Mouse (Mus musculus) spleen, postnatal 4 days (tissue): Measurements from ENCODE around the gene Hunk.

Source experiments
- DNase-seq, 2 experiments: peaks; one replicate each; pipeline ENCODE4 v3.0.0; 2022; ENCODE audit warnings: low spot score in 2 of 2

The Hunk gene

DNA sequence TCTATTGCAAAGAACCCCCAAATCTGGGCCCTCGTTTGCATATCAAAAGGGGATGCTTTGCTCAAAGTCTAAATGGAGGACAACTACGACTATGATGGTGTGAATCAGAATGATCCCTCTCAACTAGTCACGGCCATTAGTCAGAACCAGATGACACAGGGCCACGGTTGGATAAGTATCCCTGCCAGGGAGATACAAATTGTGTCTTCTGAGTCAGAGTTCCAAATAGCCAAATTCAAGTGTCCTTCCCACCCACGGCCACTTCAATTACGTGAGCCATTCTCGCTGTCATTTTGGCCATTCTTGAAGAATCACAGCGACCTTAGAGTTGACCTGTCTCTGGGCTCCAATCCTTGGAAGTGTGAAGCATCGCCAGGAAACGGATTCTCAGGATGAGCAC, 119.4 kb downstream of the Hunk start:
- no peak for DNase-seq

DNA sequence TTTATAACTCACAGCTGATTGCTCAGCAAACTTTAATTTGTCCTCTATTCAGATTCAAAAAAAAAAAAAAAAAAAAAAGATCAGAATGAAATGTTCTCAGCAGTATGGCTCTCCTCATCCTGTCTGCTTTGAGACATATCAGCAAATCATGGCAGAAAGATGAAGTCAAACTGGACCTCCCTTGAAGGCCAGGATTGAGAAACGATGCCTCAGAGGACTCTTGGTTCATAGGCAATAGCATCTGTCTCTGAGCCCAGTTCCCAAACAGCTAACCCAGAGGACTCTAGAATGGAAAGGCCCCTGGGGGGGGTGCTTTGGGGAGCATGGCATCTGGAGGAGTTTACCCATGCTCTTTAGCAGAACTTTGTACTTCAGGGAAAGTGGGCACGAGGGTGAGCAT, 119.9 kb downstream of the Hunk start:
- DNase-seq, result no peak

DNA sequence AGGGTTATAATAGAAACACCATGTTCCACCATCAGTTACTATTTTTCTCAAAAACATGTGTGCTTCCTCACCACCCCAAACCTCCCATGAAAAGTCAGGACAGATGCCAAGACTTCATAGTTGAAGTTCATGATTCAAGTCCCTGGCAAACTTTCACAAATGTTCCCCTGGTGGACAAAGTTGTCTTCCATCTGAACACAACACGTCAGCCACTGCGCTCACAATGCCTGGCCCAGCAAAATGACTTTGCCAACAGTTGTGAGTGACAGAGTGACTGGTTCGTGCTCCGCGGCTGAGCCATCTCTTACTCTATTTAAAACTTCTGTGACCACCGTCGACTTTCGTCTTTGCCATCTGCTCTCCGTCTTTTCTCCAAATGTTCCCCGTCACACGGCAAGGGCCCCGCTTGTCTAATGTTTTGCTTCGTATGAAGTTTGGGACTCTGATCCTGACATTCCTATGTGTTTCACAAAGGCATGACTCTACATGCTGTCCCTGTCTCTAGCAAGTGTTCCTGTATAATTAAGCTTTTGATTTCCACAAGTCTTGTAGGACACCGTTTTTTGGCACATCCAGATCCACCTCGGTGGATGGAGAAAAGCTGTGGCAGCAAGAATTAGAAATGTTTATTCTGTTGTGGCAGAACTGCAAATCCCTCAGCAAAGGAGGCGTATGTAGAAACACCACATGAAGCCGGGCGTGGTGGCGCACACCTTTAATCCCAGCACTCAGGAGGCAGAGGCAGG, 125.9 kb downstream of the Hunk start:
- DNase-seq, result no peak

DNA sequence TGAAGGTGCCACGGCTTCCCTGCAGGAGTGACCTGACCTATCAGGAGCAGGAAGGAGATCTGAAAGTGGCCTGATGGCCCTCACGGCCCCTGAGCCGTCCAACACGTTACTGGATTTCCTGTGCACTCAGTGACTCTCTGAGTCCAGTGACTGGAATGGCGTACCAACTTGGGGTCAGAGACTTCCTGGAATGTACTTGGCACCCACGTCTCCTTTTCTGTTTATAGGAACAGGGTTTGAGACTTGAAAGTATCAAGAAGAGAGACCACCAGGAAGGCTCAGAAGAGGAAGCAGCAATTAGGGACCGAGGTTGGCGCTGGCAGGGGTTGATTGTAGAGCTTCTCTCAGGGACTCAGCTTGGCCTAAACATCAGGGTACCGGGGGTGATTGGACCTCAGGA, 131.2 kb downstream of the Hunk start:
- no peak for DNase-seq

DNA sequence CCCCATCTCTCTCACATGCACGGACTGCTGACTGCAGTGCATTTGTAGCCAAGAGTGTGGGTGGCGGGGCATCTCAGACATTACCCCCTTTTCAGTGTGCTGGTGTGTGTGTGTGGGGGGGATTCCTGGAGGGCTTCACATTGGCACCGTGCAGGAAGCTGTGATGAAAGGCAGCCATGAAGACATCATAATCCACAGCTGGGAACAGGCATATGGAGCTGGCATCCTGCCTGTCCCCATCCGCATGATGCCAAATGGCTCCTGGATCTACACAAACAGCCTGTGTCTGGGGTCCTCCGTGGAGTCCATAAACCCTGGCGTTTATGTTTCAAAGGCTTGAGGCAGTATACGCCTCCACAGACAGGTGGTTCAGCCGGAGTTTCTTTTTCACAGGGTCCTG, 132.4 kb downstream of the Hunk start:
- DNase-seq, result no peak

DNA sequence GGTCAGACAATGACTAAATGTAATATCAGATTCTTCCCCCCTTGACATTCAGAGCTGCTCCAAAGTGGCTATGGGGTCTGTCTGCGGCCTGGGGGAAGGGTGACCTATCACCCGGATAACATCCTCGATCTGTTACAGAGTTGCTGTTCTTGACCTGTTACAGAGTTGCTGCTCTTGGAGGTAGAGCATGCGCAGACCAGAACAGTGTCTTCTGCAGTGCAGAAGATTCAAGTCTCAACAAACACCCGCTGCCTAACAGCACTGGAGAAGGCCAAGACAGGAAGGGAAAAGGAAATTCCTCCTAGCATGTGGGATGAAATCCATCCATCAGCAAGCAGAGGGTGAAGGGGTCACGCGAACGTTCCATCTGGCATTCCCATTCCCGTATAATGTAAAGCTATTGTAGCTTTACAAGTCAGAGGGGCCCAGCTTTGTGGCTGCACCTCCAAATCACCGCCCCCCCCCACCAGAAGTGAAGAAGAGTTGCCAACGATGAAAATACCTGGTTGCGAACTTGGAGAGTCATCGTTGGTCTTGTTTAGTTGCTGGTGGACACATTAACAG, 133.0 kb downstream of the Hunk start:
- DNase-seq, result no peak

DNA sequence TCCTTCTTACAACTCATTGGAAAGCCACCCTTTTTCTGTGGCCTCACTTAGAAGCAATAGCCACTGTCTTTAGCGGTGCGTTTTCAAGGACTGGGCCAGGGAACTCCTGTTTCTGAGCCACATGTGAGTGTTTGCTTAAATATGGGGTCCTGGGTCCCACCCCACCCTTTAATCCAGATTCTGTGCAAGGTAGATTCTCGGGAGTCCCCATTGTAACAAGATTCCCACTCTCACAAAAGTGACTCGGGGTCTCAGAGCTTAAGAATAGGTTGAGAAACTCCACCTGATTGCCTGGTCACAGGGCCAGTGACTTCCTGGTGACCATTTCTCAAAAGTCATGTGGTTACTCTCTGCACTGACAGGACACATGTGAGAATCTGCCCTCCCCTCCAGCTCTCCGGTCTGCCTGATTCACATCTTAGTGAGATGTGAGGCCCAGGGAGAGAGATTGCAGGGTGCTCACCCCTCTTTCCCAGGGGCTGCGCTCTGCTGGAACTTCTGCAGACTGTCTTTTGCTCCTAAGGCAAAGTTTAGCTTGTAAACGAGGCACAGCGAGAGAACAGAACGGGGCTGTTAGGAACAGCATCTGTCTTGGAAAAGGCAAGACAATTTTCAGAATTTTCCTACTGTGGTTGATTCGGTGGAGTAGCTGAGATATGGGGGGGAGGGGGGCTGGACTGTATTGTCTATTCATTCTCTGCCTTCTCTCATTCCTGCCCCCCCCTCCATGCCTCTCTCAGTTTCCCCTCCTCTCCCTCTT, 135.6 kb downstream of the Hunk start:
- no peak for DNase-seq

DNA sequence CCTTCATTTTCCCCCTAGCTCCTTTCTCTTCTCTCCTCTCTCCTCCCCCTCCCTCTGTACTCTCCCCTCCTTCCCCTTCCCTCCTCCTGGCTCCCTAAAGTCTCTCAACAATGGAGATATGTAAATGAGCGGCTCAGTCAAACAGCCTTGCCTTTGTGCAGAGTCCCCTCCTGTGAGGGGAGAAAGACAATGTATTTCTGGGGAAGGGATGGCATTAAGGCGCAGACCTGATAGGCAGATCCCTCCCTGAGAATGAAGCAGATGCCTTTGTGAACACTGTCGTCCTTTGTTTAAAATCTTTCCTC, 136.1 kb downstream of the Hunk start:
- DNase-seq, result no peak

DNA sequence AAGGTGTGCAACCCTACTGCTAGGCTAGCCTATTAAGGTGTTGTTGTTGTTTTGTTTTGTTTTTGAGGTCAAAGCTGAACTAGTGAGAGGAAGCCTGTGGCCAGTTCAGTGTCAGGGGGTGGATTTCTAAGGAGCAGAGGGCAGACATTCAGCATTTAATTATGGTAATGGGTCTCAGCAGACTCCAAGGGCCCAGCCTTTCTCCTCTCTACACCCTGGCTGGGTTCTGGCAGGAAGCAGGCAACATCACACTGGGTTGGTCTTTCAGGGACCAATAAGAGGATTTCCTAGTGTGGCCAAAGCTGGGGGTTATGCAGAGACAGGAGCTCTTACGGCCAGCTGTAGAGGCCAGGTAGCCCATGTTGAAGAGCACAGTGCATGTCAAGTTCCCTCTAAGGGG, 136.8 kb downstream of the Hunk start:
- DNase-seq, result no peak

DNA sequence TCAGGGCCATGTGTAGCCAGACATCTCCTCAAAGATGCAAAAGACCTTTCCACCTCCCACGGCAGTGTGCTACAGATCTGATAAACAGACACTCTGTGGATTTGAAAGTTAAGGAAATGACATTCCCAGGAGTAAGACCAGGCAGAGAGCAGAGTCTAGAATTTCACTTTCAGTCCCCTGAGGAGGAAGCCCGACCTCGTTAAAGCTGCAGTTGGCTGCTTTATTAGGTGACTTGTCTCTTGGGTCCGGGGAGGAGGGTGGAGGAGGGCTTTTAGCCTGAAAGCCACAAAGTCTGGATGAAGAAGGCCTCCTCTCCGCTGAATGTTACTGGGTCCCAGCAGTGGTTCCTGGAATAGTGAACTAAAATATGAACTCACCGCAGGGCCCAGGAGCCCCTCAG, 137.6 kb downstream of the Hunk start:
- DNase-seq, result no peak

DNA sequence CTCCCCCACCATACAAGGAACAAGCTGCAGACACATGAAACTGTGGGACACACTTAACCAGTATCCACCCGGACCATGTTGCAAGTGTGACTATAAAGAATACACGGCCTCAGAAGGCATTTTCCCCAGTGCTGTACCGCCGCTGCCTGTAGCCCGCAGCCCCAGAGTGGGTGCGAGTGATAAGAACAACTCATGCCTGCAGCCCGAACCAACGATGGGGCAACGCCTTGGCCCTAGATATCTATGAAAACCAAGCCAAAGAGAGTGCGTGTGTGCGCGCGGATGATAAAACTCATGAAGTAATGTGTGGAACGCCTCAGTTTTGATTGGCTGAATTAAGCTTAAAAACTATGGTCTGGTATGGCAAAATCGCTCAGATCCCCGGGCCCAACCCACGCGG, 138.1 kb downstream of the Hunk start:
- DNase-seq, result no peak

DNA sequence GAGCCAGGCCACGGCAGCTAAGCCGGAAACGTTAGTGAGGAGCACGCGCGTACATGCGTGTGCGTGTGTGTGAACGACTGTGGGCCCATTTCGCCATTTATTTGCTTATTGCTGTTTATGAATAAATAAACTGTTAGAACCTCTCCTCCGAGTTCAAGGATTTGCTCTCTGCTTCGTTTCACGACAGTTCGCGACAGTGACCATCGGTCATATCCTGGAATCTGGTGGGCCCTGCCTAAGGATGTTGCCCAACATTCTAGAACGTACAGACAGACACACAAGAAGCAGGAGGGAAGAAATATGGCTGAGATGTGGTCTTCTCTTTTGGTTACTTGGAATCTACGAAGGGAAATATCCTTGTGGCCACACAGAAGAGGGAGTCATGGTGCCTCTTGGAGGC, 138.6 kb downstream of the Hunk start:
- DNase-seq, result no peak

DNA sequence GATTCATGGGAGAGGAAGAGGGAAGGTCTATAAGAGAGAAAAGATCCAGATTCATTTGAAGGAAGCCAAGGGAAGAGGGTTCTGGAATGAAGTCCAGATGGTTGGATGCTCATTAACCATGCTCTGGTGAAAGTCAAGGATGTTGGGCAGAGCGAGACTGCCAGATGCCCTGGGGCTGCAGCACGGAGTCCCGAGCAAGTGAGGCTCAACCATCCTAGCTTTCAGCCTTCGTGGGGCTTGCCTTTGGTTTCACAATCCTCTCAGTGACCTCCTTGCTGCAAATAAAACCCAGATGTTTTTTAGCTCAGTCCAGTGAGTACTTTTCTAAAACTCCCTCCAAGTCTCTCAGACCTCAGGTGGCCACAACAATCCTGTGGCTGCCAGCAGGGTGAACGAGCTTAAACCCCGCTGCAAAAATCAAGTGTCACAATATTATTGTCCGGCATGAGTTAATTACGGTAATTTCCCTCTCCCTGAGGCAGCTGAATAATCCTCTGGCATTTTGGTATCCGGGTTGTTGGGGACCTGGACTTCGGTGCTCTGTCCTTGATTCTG, 147.4 kb downstream of the Hunk start:
- no peak for DNase-seq

DNA sequence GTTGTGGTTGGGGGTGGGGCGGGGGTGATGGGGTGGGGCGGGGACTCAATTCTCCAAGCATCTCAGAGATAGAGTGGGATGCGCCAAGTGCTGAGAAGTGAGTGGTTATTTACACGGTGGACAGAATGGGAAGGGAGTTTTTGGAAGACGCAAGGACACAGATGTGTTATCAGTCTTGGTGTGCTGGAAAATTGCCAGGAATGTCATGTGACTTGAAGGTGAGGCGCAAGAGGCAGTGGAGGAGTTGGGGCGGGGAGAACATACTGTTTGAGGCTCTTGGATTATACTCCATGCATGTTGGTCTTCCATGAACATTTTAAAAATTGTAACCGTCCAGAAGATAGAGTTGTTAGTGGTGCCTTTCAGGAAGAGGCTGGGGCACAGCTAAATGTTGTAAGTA, 148.8 kb downstream of the Hunk start:
- DNase-seq, result no peak

DNA sequence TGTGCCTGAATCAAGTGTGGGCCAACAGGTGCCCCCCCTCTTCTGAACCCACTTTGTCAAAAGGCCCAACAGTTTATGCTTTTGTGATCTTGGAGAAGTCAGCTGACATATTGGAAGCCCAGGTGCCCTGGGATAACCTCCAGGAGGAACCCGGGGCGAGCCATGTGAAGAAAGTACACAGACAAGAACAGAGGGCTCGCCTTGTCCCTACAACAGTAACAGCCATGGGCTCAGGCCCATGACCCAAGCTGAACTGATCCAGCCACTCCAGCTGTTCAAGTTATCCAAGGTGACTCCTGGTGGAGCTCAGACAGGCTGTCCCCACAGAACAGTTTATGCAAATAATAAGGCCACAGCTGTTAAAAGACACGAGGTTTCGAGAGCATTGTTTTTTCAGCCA, 153.1 kb downstream of the Hunk start:
- DNase-seq, result no peak

DNA sequence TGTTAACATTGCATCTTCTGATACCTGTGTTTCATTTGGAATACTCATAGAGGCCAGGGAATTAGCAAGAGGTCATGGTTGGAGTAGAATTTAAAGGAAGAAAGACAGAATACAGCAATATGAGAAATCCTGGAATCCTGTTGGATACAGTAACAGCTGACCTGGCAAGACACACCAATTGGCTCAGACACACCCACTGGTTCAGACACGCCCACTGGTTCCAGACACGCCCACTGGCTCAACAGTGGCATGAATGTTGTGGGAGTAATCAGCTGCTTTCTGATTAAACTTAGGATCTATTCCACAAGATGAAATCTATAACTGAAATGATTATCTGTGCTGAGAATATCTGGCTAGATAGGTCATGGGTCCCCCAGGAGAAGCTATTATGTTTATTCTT, 155.4 kb downstream of the Hunk start:
- DNase-seq, result no peak

DNA sequence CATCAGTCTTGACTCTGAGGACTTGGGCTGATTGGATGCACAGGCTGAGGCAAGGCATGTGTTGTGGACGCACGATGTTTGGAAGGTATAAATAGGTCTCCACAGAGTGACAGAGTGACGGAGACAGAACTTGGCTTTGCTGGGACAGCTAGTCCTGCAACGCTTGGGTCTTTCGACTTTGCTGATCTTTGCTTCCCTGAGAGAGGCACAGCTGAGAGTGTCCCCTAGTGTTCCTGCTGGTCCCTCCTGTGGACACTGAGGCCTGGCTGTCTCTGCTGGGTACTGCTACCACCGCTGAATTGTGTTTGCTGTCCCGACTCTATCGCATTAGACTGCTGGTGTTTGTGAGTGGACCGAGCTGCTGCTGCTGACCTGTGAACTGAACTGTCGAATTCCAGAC, 156.6 kb downstream of the Hunk start:
- DNase-seq, result no peak

DNA sequence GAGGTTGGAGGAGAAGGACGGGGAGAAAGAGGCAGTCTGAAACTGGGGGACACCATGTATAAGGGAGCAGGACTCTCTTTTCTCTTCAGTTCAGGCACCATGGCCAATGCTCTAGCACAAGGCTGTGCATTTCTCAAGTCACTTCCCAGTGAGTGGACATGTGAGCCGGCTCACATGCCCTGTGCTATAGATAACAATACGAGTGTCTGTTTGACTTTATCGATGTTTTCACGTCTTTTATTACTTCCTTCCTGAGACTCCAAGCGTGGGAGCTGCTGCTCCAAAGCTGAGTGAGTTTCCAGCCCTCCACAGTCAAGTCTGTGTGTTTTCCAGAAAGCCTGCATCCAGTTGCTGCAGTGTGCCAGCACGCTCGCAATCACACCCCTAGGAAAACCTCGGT, 158.4 kb downstream of the Hunk start:
- DNase-seq, result no peak

DNA sequence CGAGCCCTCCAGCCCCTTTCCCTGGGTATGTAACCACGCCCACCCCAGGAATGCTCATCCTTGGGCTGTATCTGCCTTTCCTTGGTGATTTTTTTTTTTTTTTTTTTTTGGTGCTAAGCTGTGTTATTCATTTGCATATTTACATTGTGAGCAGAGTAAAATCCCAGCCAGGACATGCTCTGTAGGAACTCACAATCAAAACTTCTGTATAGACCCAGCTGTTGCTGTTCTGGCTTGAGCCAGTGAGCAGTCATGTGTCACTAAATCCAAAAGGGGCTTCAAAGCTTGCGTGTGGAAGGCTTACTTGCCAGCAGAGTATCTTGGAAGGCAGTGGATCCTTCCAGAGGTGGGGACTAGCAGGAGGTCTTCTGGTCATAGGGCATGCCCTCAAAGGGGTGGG, 159.7 kb downstream of the Hunk start:
- DNase-seq, result no peak

DNA sequence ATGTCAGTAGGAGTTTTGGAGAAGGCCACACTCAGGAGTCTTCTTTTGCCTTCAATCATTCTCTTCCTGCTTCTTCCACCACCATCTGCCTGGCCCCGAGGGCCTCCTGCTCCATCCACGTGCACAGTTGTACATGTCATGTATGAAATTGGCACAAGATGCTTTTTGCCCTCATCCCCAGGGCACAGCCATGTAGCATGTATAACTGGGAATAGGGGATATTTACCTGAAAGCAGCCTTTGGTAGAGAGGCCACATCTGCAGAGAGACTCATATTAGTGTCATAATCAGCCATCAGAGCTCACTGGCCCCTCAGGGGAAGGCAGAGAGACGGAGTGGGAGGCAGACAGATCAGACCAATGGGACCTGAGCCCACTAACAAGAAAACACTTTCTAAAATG, 160.8 kb downstream of the Hunk start:
- DNase-seq, result no peak

DNA sequence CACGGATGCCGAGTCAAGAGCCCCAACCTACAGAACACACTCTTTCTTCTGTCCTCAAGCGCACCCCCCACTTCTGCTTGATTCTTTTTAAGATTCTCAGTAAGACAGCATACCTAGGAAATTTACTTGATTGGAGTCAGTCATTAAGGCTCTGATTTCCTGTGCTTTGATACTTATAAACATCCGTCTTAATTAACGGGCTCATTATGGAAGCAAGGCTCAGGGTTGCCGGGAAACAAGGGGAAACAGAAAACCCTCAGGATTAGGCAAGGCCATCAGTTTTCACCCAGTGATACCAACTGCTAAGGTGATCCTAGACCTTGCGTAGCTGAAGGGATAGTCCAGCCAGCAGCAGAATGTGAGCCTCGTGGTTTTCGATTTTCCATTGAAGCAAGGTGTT, 162.2 kb downstream of the Hunk start:
- no peak for DNase-seq
